Comparison of ENCODE assay signal across 13 mouse cellular contexts in genomic region chr11:45830743-45831310, GRCm38 (mm10). TPM values are rescaled to one million over a fixed set of nuclear protein-coding genes. Genes with fewer than 3 reads are reported as not detected.
A peak's percentile ranks its signal among the peaks of the same experiment; 100 is the strongest.
DNase-seq lines count a peak whose midpoint lies in the region; ATAC-seq lines count a peak whose summit lies in the region.
"Had no signal": no experiment of that assay in that cellular context is flagged by ENCODE, and none has a peak within 500 bp of the region (broad histone marks: within the 10 kb centered on the region; RNA-seq: fewer than 3 reads in every experiment).

No protein-coding gene starts in this region.

- H3K4me3 ChIP-seq in heart, embryonic 12.5 days: no peak overlapping the region
- no peak overlapping the region for H3K4me3 ChIP-seq in embryonic facial prominence, embryonic 13.5 days
- H3K4me3 ChIP-seq in intestine, embryonic 16.5 days (ENCODE audit: low read length): no peak overlapping the region
- no peak overlapping the region for H3K4me3 ChIP-seq in hindbrain, embryonic 12.5 days
- H3K4me3 ChIP-seq: left cerebral cortex, adult 2 months; liver, embryonic 13.5 days; midbrain, embryonic 12.5 days; neural tube, embryonic 13.5 days had no signal

- peak overlapping the region; percentile 39 for H3K4me2 ChIP-seq in heart, embryonic 12.5 days
- H3K4me2 ChIP-seq in embryonic facial prominence, embryonic 13.5 days: no peak overlapping the region
- no peak overlapping the region for H3K4me2 ChIP-seq in intestine, embryonic 16.5 days (ENCODE audit: low read depth, low read length)
- H3K4me2 ChIP-seq in hindbrain, embryonic 12.5 days (replicated peaks): no peak overlapping the region
- H3K4me2 ChIP-seq: liver, embryonic 13.5 days; midbrain, embryonic 12.5 days; neural tube, embryonic 13.5 days had no signal

- no peak; the same call in 1 of the 2 replicates for ATAC-seq in heart, embryonic 12.5 days (ENCODE audit: insufficient number of reproducible peaks, low FRiP score)
- no peak for ATAC-seq in embryonic facial prominence, embryonic 13.5 days (ENCODE audit: insufficient number of reproducible peaks, insufficient read depth, low FRiP score, low TSS enrichment, low read depth)
- ATAC-seq in intestine, embryonic 16.5 days: peak; percentile 66
- no peak for ATAC-seq in hindbrain, embryonic 12.5 days (ENCODE audit: low FRiP score)

- intact Hi-C loops in heart, postnatal 25 days (cut with DNase I): no loop called here

- H3K27me3 ChIP-seq in heart, embryonic 12.5 days (replicated peaks): no peaks in the 10 kb centered on the region
- H3K27me3 ChIP-seq in embryonic facial prominence, embryonic 13.5 days: no peaks in the 10 kb centered on the region
- no peaks in the 10 kb centered on the region for H3K27me3 ChIP-seq in intestine, embryonic 16.5 days (replicated peaks; ENCODE audit: control insufficient read depth, insufficient read depth, low read length)
- H3K27me3 ChIP-seq in hindbrain, embryonic 12.5 days: no peaks in the 10 kb centered on the region
- H3K27me3 ChIP-seq: CH12.LX; liver, embryonic 13.5 days; midbrain, embryonic 12.5 days; neural tube, embryonic 13.5 days had no signal

- H3K9ac ChIP-seq in heart, embryonic 12.5 days: no peak overlapping the region
- no peak overlapping the region for H3K9ac ChIP-seq in embryonic facial prominence, embryonic 13.5 days
- H3K9ac ChIP-seq in intestine, embryonic 16.5 days (ENCODE audit: low read depth, low read length): no peak overlapping the region
- no peak overlapping the region for H3K9ac ChIP-seq in hindbrain, embryonic 12.5 days
- H3K9ac ChIP-seq: liver, embryonic 13.5 days; midbrain, embryonic 12.5 days; neural tube, embryonic 13.5 days had no signal

- WGBS in heart, embryonic 12.5 days: 41% methylated on average over 9 of the region's 9 CpGs
- WGBS in embryonic facial prominence, embryonic 13.5 days: 37% methylated on average over 9 of the region's 9 CpGs
- 53% methylated on average over 9 of the region's 9 CpGs for WGBS in intestine, embryonic 16.5 days
- 66% methylated on average over 9 of the region's 9 CpGs for WGBS in hindbrain, embryonic 12.5 days

- no peaks in the 10 kb centered on the region for H3K36me3 ChIP-seq in heart, embryonic 12.5 days
- H3K36me3 ChIP-seq in embryonic facial prominence, embryonic 13.5 days: no peaks in the 10 kb centered on the region
- no peaks in the 10 kb centered on the region for H3K36me3 ChIP-seq in intestine, embryonic 16.5 days (ENCODE audit: control insufficient read depth, insufficient read depth, low read length)
- H3K36me3 ChIP-seq in hindbrain, embryonic 12.5 days: no peaks in the 10 kb centered on the region
- H3K36me3 ChIP-seq: liver, embryonic 13.5 days; midbrain, embryonic 12.5 days; neural tube, embryonic 13.5 days had no signal

- no peaks in the 10 kb centered on the region for H3K9me3 ChIP-seq in heart, embryonic 12.5 days (replicated peaks)
- no peaks in the 10 kb centered on the region for H3K9me3 ChIP-seq in embryonic facial prominence, embryonic 13.5 days
- H3K9me3 ChIP-seq in intestine, embryonic 16.5 days (ENCODE audit: control insufficient read depth, low read length): no peaks in the 10 kb centered on the region
- no peaks in the 10 kb centered on the region for H3K9me3 ChIP-seq in hindbrain, embryonic 12.5 days (replicated peaks)
- H3K9me3 ChIP-seq: liver, embryonic 13.5 days; midbrain, embryonic 12.5 days had no signal

- DNase-seq in heart, postnatal 25 days (ENCODE audit: low spot score): no peak
- DNase-seq in 3T3-L1 (ENCODE audit: low read depth, low spot score): peak; percentile 12
- DNase-seq in spleen, adult 12 weeks (ENCODE audit: low spot score): no peak
- no peak for DNase-seq in adrenal gland, postnatal 25 days
- DNase-seq: liver, embryonic 13.5 days had no signal

- peaks cover 31% of the 10 kb centered on the region for H3K4me1 ChIP-seq in heart, embryonic 12.5 days (replicated peaks)
- H3K4me1 ChIP-seq in embryonic facial prominence, embryonic 13.5 days: peaks cover 21% of the 10 kb centered on the region
- H3K4me1 ChIP-seq in intestine, embryonic 16.5 days (ENCODE audit: control insufficient read depth, insufficient read depth, low read length): peaks cover 8% of the 10 kb centered on the region
- H3K4me1 ChIP-seq in hindbrain, embryonic 12.5 days: peaks cover 11% of the 10 kb centered on the region; the same call in 1 of the 2 replicates
- H3K4me1 ChIP-seq: neural tube, embryonic 13.5 days had no signal

- H3K27ac ChIP-seq in heart, embryonic 12.5 days (ENCODE audit: poor library complexity, severe bottlenecking): peak overlapping the region; percentile 67
- peak overlapping the region; percentile 71 for H3K27ac ChIP-seq in embryonic facial prominence, embryonic 13.5 days
- H3K27ac ChIP-seq in intestine, embryonic 16.5 days (ENCODE audit: low read length): peak overlapping the region; percentile 31; the same call in 1 of the 2 replicates
- no peak overlapping the region for H3K27ac ChIP-seq in hindbrain, embryonic 12.5 days
- H3K27ac ChIP-seq: left cerebral cortex, adult 2 months; liver, embryonic 13.5 days; midbrain, embryonic 12.5 days; neural tube, embryonic 13.5 days had no signal

RNA-seq across cellular contexts. Expression of gene Clint1, which starts 21.0 kb away (rescaled TPM):
- 80.2 and 80.8 TPM in 2 replicates for polyA plus RNA-seq in heart, embryonic 12.5 days (2016; fragmentation: Nextera tagmentation; extraction: Ambion mirVana)
- total RNA-seq in heart, postnatal 25 days (2021): 10 to 100 TPM; 36.0 to 36.4 TPM
- 81.8 and 92.9 TPM in 2 replicates for polyA plus RNA-seq in embryonic facial prominence, embryonic 13.5 days (2015; fragmentation: Nextera tagmentation; extraction: Ambion mirVana)
- 101 and 114 TPM in 2 replicates for polyA plus RNA-seq in intestine, embryonic 16.5 days (2015; fragmentation: Nextera tagmentation; extraction: Ambion mirVana)
- polyA plus RNA-seq in hindbrain, embryonic 12.5 days (2016; fragmentation: Nextera tagmentation; extraction: Ambion mirVana): 82.3 and 92.2 TPM in 2 replicates
- total RNA-seq in adrenal gland, postnatal 25 days (2021): 77.7 and 83.5 TPM in 2 replicates
